Mouse (Mus musculus): Measurements from ENCODE around the gene Rps6.

- TF ChIP-seq CTCF (IDR thresholded peaks at IDR 0.05; ENCODE audit: control insufficient read depth, insufficient read depth, insufficient replicate concordance, low read depth, low read length): no peak
- TF ChIP-seq POLR2A (IDR thresholded peaks at IDR 0.05; ENCODE audit: control insufficient read depth, low read depth, low read length): no peak
Observed at GRCm38 (mm10) chr4:86898791-86899474, 41.7 kb upstream of the Rps6 start.

Data from testis, adult 2 months (tissue).